Mouse (Mus musculus): ENCODE results near the gene Srpk1.

The Srpk1 gene

GRCm38 (mm10) chr17:28613096-28613495 lies 9.4 kb downstream of the Srpk1 start:
- in situ Hi-C loops (cut with MboI): no loop called here

GRCm38 (mm10) chr17:28612603-28613002 lies 9.9 kb downstream of the Srpk1 start:
- in situ Hi-C loops (cut with MboI): no loop called here

DNA sequence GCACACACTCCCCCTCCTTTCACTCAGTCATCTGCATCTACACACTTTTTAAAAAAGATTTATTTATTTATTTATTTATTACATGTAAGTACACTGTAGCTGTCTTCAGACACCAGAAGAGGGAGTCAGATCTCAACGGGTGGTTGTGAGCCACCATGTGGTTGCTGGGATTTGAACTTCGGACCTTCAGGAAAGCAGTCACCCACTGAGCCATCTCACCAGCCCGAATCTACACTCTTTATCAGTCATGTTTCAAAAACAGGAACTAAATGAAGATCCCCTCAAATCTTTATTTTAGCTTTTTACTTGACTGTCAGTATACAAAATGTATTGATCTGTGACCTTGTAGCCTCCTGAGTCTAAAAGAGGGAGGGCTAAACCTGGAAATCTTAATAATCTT lies 13.0 kb downstream of the Srpk1 start:
- in situ Hi-C loops (cut with MboI): no loop called here

DNA sequence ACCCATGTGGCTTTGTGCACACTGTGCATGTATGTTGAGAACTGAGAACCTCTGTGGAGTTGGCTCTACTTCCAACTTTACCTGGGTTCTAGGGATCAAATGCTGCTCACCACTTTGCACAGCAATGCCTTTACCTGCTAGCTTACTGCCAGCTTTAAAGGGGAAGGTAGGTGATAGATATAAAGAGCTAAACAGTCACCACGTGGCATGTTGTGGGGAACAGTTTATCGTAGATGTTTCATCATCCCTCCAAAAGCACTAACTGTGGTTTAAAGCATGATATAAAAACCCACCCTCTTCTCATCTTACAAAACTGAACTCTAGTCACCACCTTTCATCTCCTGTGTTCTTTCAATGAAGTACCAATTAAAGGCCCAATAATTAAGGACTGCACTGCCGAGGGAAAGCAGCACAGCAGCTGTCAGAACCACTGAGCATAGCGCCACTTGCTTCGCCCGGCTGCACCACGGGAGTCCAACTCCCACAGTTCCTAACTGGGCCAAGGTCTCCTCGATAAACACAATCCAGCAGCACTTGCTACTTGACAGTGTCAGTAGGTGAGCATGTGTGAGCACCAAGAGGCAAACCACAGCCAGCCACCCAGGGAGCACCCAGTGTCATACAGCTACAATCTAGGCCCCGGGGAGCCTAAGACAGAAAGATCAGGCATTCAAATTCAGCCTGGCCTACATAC lies 20.8 kb downstream of the Srpk1 start:
- in situ Hi-C loops (cut with MboI): no loop called here

DNA sequence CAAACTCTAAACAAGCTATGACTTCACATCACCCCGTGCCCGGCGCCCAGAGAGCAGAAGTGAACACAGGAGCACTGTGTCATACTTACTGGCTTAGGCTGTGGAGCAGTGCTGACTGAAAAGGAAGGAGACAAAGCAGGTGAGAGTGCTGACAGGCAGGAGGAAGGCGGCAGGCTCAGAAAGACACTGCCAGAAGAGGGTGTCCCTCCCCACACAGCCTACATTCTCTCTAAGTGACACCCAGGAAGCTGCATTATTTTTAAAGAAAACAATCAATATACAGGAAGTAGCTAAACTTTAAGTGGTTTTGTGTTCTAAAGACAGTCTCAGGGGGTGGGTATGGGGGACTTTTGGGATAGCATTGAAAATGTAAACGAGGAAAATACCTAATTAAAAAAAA lies 21.7 kb downstream of the Srpk1 start:
- in situ Hi-C loops (cut with MboI): no loop called here

GRCm38 (mm10) chr17:28593965-28594364 lies 28.5 kb downstream of the Srpk1 start:
- in situ Hi-C loops (cut with MboI): no loop called here

DNA sequence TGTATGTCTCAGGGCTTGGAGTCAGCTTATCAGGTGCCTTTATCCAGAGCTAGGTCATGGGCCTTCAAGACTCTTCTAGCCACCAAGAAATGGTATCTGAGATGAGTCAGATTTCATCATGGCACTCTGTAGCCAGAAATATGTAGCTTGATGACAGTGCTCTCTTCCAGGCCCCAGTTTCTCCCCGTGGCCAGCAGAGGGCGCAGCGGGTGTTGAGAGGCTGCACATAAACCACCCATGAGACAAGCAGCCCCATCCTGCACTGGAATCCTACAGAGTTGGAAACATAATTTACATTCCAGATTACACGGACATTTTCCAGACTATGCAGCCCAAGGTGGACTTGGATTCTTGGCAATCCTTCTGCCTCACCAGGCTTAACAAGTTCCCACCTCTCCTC lies 29.5 kb downstream of the Srpk1 start:
- in situ Hi-C loops (cut with MboI): no loop called here

GRCm38 (mm10) chr17:28591476-28591875 lies 31.0 kb downstream of the Srpk1 start:
- in situ Hi-C loops (cut with MboI): no loop called here

DNA sequence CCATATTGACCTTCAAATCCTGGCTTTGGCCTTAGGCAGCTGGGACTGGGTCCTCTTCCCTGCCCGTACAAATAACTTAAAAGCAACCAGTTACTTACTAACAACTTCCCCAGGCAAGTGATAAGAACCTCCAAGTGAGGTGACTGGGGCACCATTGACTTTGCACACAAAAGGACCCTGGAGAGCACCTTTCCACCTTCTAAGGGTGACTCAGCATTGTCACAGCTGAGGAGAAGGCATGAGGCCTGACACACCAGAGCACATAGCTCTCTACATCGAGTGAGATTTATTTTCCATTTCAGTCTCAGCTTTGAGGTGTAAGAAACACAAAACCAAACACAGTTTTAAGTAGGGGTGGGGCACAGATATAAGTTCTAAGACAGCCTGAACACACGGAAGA lies 31.9 kb downstream of the Srpk1 start:
- in situ Hi-C loops (cut with MboI): no loop called here

GRCm38 (mm10) chr17:28588591-28588990 lies 33.9 kb downstream of the Srpk1 start:
- in situ Hi-C loops (cut with MboI): no loop called here

DNA sequence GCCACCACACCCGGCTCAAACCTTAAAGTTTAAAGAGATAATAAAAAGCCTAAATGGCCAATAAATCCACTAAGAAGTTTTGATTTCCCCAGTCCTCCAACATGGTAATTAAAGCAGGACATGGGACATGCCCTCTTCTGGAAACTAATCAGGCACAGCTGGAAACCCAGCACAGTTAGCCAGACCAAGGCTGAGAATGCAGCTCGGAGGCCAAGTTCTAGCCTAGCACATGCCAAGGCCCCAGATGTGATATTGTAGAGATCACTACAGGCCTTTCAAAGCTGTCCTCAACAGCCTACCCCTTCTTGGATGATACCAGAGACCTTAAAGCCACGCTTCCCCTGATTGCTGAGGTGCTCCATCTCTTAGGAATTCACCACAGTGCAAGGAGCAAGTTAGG lies 36.0 kb downstream of the Srpk1 start:
- in situ Hi-C loops (cut with MboI): no loop called here

DNA sequence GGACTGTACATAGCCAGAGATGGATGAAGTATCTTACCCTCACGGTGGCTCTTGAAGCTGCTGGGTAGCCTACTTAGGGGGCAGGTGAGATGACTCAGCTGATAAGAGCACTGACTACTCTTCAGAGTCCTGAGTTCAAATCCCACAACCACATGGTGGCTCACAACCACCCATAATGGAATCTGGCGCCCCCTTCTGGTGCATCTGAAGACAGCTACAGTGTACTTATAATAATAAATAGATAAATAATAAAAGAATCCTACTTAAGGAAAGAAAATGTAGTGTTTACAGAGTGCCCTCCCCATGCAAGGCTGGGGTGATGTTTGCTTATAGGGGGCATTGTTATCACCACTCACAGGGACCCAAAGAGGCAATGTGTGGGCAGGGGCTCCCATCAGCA lies 41.5 kb downstream of the Srpk1 start:
- in situ Hi-C loops (cut with MboI): no loop called here

GRCm38 (mm10) chr17:28580396-28580795 lies 42.1 kb downstream of the Srpk1 start:
- in situ Hi-C loops (cut with MboI): no loop called here

GRCm38 (mm10) chr17:28575244-28576125 lies 47.0 kb downstream of the Srpk1 start, which contains the start of gene Lhfpl5:
Gene Lhfpl5 (plus strand): TSS chr17:28575641.
- in situ Hi-C loops (cut with MboI): no loop called here

- in situ Hi-C loops (cut with MboI): no loop called here
Observed at GRCm38 (mm10) chr17:28572941-28573340, 49.6 kb downstream of the Srpk1 start.

GRCm38 (mm10) chr17:28572521-28572920 lies 50.0 kb downstream of the Srpk1 start:
- in situ Hi-C loops (cut with MboI): no loop called here

DNA sequence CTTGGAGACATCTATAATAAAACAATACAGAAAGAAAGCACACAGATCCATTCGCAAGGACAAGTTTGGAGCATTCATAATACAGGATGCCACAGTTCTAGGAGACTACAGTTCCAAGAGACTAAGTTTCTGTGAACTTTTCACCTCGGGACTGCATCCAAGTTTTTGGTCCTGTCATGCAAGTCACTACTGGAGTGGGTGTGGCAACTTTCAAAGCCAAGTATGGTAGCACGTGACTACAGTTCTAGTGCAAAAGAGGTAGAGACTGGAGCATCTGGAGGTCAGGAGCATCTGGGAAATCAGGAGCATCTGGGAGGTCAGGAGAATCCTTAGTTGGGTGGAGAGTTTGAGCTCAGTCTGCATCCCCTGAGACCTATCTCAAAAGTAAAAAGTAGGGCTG lies 50.6 kb downstream of the Srpk1 start:
- in situ Hi-C loops (cut with MboI): no loop called here

DNA sequence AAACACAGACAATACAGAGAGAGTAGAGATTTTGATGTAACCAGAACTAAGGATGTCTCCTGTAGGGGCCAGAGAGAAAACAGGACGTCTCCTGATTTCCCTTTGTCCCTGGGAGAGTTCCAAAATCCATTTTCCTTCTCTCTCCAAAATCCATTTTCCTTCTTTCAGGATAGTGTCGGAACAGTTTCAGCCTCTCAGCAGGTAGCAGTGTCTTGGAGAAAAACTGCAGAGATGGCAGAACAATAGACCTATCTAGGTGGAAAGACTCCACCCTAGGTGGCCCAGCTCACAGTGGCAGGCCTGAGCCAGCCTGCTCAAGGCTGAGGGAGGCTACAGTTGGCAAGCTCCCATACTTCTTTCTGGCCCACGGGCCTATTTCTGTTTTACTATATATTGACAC lies 55.0 kb downstream of the Srpk1 start:
- in situ Hi-C loops (cut with MboI): no loop called here

- in situ Hi-C loops (cut with MboI): no loop called here
Observed at GRCm38 (mm10) chr17:28565181-28565580, 57.3 kb downstream of the Srpk1 start.

GRCm38 (mm10) chr17:28561613-28562012 lies 60.9 kb downstream of the Srpk1 start:
- in situ Hi-C loops (cut with MboI): no loop called here

DNA sequence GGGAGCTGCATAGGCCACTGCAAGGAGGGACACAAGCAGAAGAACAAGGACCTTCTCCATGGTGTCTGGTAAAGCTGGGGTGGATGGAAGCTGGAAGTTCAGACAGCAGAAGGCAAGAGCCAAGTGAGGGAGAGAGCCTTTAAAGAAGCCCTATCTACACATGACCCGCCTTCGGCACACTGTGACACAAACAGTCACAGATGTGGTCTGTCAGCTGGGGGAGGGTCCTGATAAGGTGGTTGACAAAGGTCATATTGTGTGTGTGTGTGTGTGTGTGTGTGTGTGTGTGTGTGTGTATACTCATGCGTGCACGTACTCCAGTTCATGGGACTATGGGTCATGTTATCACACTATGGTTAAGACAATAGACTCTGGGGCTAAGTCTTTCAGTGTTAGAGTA lies 61.9 kb downstream of the Srpk1 start, which contains the start of gene Clps:
Gene Clps, minus strand, starts transcription at position 169 of the 400 bp plus-strand sequence.
- in situ Hi-C loops (cut with MboI): no loop called here

DNA sequence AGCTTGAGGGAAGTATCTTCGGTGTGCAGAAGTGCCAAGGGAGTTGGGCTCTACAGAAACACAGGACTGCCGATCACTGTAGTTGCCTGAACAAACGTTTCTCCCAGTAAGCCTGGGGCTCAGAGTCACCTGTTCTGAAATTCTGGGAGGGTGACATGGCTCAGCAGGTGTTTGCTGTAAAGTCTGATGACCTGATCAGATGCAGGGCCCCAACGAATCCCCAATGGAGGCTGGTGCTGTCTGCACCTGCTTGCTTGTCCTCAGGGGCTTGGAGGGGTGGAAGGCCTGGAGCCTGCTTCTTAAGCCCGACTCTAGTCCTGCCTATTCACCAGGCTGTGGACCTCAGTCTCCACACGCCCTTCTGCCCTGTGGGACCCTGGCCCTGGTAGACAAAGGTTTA lies 64.7 kb downstream of the Srpk1 start:
- in situ Hi-C loops (cut with MboI): no loop called here
